Mouse (Mus musculus): ENCODE measurements at regions not wholly inside any gene's neighbourhood (a gene's known extent, or its start where the extent isn't known, plus 50 kb on each side); places are given as distances from the start of the nearest gene placed in this dataset.

DNA sequence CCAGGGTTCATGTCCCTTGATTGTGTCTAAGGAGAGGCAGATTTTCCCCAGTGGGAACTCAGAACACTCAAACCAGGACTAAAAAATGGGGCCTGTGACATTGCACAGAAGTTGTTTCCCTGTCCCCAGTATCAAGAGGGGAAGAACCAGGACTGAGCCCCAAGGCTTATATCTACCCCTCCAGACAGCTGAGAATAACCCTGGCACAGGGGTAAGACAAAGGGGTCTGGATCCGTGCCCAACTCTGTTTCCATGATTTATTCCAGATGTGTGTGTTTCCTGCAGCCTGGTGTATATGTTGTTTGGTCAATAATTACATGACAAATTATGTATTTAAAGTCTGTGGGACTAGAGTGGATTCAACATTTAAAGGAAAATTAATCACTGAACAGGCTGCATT is 456.3 kb upstream of the Mctp2 start:
- TF ChIP-seq EP300 (optimal IDR thresholded peaks at IDR 0.05) (no peak), CTCF (IDR thresholded peaks at IDR 0.05; ENCODE audit: low read depth) (no peak)
